Mouse (Mus musculus) limb, embryonic 10.5 days (tissue): Measurements from ENCODE around the gene Hid1. TPM values are rescaled to one million over a fixed set of nuclear protein-coding genes. Genes with fewer than 3 reads are reported as not detected.
"Not testable (repeated sequence)": the region's sequence is repeated elsewhere in the genome, so short reads cannot be mapped to it uniquely, and the experiment has no call there.

Source experiments
- DNase-seq: peaks from one replicate; pipeline ENCODE4 v3.0.0-alpha.2; 2017; ENCODE audit warnings: low spot score
- H3K27ac ChIP-seq: fragments of 300-500 bp; sonication (generic); 2 replicates; pipeline ENCODE4 v1.5.1; 2016; ENCODE audit warnings: mild to moderate bottlenecking
- H3K27me3 ChIP-seq: fragments of 300-500 bp; sonication (generic); 2 replicates; pipeline ENCODE4 v1.6.1; 2016; ENCODE audit warnings: low read depth, mild to moderate bottlenecking; ENCODE audit not compliant: poor library complexity, severe bottlenecking
- H3K36me3 ChIP-seq: fragments of 300-500 bp; sonication (generic); 2 replicates; pipeline ENCODE4 v1.6.1; 2016; ENCODE audit warnings: mild to moderate bottlenecking, moderate library complexity
- H3K4me1 ChIP-seq: fragments of 300-500 bp; sonication (generic); 2 replicates; pipeline ENCODE4 v1.6.1; 2016
- H3K4me3 ChIP-seq: fragments of 300-500 bp; sonication (generic); 2 replicates; pipeline ENCODE4 v1.5.1; 2016; ENCODE audit warnings: mild to moderate bottlenecking, moderate library complexity
- H3K9me3 ChIP-seq: fragments of 300-500 bp; sonication (generic); replicated peaks from 2 replicates; pipeline ENCODE4 v1.6.1; 2016; ENCODE audit warnings: mild to moderate bottlenecking
- WGBS: fragments of 180-500 bp; shearing (Covaris S2); methylation state at CpG from one replicate; pipeline ENCODE4 v1.1.7; 2016; 5-methylcytosine and 5-hydroxymethylcytosine counted together
- polyA plus RNA-seq: library from polyadenylated mRNA; unstranded; fragments of >200 nt; fragmentation: Nextera tagmentation; extraction: Ambion mirVana; gene quantifications from 2 replicates; pipeline ENCODE4 v1.2.1, GENCODE M21; 2016

The Hid1 gene
- polyA plus RNA-seq: 2.8 and 2.9 TPM in 2 replicates

DNA sequence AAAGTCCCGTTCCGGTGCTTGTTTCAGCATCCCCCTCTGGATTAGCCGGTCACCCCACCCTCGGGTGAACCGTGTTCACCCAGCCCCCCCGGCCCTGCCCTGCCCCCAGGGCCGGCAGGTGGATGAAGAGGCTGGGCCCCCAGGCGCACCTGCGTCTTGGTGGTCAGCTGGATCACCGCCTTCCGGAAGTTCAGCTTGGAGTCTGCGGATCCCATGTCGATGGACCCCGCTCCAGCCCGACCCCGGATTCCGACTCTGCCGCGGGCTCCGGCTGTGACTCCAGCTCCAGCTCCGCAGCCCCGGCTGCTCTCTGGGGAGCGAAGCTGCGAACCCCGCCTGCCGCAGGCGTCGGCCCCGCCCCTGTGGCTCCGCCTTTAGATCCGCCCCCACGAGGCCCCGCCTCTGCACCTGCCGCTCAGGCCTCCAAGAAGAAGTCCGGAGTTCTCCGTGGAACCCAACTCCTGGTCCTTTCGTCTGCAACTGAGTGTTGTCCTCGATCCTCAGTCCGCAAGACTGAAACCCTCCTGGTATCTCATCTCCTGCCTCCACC is at the start of gene Hid1:
Gene Hid1 (minus strand): TSS at position 362 of the 550 bp plus-strand sequence.
- peaks cover 91% of the 10 kb centered on the region for H3K27me3 ChIP-seq
- under 1% methylated on average over 39 of the region's 39 CpGs for WGBS
- no peak within 1 kb of the TSS for H3K27ac ChIP-seq

DNA sequence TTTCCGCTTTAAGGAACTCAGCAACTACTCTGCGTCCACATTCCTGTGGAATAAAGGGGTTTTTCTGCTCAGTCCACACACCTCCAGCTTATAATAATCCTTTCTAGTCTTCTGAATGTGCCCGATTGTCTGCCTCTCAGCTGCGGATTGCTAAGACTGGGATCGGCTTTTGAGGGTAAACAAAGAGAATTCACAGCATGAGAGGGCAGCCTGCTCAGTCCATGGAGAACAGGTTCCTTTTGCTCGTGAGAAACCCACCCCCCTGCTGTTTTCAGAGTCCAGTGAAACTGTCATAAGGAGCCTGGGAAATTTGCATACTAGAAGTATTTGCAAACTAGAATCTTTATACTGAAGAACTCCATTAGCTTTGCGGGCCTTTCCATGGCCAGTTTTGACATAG is 42.0 kb upstream of the Hid1 start:
- 90% methylated on average over 7 of the region's 7 CpGs for WGBS
- H3K4me3 ChIP-seq: no peak overlapping the region
- H3K27ac ChIP-seq: no peak overlapping the region
- H3K4me1 ChIP-seq: peaks cover 38% of the 10 kb centered on the region
- no peaks in the 10 kb centered on the region for H3K27me3 ChIP-seq
- DNase-seq: no peak
- H3K36me3 ChIP-seq: peaks cover 60% of the 10 kb centered on the region
- no peaks in the 10 kb centered on the region for H3K9me3 ChIP-seq

More for the DNA sequence above, at the start of gene Hid1:
- no peaks in the 10 kb centered on the region for H3K9me3 ChIP-seq
- H3K4me1 ChIP-seq: peaks cover 18% of the 10 kb centered on the region
- DNase-seq: peak; percentile 66
- H3K4me3 ChIP-seq: peak within 1 kb of the TSS; percentile 58
- no peaks in the 10 kb centered on the region for H3K36me3 ChIP-seq

DNA sequence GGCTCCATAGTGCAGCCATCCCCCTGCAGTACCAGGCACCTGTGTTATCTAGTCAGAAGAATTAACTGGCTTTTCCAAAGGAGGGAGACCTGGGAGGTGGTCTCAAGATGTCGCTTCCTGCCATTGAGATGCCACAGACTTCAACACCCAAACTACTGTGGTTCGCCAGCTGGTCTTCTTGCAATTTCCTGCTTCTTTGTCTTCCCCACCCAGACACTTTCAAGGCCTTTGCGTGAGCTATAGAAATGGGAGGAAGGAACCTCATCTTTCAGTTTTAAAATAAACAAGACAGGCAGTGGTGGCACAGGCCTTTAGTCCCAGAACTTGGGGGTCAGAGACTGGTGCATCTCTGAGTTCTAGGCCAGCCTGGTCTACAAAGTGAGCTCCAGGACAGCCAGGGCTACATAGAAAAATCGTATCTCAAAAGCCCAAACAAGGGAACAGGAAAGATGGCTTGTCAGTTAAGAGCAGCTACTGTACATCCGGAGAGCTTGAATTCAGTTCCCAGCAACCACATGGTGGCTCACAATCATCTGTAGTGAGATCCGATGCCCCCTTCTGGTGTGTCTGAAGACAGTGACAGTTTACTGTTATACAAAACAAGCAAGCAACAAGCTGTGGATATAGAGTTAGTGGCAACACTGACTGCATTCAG is 40.8 kb upstream of the Hid1 start:
- peaks cover 41% of the 10 kb centered on the region for H3K4me1 ChIP-seq
- no peaks in the 10 kb centered on the region for H3K27me3 ChIP-seq
- no peaks in the 10 kb centered on the region for H3K9me3 ChIP-seq
- 85% methylated on average over 6 of the region's 6 CpGs for WGBS
- H3K27ac ChIP-seq: no peak overlapping the region
- H3K4me3 ChIP-seq: no peak overlapping the region
- H3K36me3 ChIP-seq: peaks cover 60% of the 10 kb centered on the region
- DNase-seq: no peak

DNA sequence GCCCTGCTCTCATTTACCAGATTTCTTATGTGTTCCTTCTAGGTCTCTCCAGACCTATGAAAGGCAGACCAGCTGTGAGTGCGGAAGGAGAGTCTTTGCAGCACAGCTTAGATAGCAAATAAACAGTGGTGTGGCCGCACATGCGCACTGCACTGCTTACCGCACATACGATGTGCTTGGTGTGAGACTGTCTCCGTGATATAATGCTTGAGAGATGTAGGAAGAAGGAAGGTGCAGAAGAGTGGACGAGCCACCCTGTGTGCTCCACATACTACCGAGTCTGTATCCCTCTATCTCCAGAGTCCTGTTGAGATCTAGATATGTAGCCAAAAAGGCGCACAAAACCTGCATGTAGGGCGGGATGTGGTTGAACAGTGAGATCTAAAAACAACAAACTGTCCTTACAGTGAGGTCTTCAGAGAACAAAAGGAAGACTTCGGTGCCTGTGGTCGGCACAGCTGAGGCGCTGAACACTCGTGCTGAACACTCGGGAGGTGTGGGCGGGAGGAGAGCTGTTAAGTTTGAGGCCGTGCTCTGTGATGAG is 39.4 kb upstream of the Hid1 start:
- no peak for DNase-seq
- 96% methylated on average over 17 of the region's 17 CpGs for WGBS
- H3K4me1 ChIP-seq: peaks cover 38% of the 10 kb centered on the region
- H3K27ac ChIP-seq: no peak overlapping the region
- H3K4me3 ChIP-seq: no peak overlapping the region
- peaks cover 60% of the 10 kb centered on the region for H3K36me3 ChIP-seq
- no peaks in the 10 kb centered on the region for H3K27me3 ChIP-seq
- H3K9me3 ChIP-seq: no peaks in the 10 kb centered on the region

DNA sequence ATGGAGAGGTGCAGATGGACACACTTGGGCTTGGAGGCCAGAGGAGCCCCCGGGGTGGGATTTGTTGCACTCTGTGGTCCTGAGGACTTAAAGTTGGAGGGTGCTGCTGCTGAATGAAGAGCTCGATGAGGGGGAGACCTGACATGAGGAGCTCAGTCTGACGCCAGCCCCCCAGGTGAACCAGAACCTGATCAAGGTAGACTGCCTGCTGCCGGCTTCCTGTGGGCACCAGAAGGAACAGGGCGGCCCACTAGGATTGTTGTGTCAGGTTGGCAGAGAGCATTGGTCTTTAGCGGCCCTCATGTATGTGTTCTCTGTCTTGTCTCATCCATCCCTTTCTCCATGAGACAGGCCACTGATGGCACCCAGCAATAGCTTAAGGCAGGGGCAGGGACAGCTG is 38.2 kb upstream of the Hid1 start:
- no peaks in the 10 kb centered on the region for H3K27me3 ChIP-seq
- peaks cover 26% of the 10 kb centered on the region for H3K4me1 ChIP-seq
- peaks cover 53% of the 10 kb centered on the region for H3K36me3 ChIP-seq
- DNase-seq: no peak
- no peak overlapping the region for H3K4me3 ChIP-seq
- H3K27ac ChIP-seq: no peak overlapping the region
- no peaks in the 10 kb centered on the region for H3K9me3 ChIP-seq
- WGBS: 93% methylated on average over 6 of the region's 6 CpGs

DNA sequence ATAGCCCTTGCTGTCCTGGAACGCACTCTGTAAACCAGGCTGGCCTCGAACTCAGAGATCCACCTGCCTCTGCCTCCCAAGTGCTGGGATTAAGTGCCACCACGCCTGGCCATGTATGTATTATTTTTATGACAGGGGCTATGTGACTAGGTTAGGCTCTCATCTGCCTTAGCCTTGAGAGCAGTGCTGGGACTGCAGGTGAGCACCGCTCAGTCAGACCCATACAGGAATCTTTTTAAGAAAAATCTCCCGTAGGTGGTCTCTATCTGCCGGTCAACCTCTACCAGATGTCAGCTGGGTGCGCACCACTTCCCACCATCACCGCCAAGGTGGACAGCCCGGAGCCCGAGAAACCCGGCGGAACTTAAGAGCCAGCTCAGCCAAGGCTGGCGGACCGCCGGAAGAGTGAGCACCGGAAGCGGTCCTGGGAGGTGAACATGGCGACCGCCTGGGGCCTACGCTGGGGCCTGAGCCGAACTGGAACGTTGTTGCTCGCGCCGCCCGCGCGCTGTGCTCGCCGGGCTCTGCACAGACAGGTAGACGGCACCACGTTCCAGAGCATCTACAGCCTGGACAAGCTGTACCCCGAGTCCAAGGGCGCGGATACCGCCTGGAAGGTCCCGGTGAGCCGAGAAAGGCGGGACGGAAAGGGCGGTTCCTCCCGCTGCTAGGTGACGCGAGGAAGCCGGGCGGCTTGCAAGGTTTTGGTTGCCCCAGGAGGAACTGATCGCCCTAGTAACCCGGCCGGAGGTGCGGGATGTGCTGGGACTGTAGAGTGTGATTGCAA is 36.0 kb upstream of the Hid1 start, which contains the start of gene Mrpl58:
Gene Mrpl58 (plus strand): TSS at position 415 of the 787 bp plus-strand sequence.
- peak; percentile 92 for DNase-seq
- H3K4me3 ChIP-seq: peak within 1 kb of the TSS; percentile 90
- 4% methylated on average over 50 of the region's 50 CpGs for WGBS
- H3K4me1 ChIP-seq: peaks cover 21% of the 10 kb centered on the region
- peaks cover 31% of the 10 kb centered on the region for H3K36me3 ChIP-seq
- no peaks in the 10 kb centered on the region for H3K9me3 ChIP-seq
- H3K27ac ChIP-seq: peak within 1 kb of the TSS; percentile 97
- no peaks in the 10 kb centered on the region for H3K27me3 ChIP-seq

DNA sequence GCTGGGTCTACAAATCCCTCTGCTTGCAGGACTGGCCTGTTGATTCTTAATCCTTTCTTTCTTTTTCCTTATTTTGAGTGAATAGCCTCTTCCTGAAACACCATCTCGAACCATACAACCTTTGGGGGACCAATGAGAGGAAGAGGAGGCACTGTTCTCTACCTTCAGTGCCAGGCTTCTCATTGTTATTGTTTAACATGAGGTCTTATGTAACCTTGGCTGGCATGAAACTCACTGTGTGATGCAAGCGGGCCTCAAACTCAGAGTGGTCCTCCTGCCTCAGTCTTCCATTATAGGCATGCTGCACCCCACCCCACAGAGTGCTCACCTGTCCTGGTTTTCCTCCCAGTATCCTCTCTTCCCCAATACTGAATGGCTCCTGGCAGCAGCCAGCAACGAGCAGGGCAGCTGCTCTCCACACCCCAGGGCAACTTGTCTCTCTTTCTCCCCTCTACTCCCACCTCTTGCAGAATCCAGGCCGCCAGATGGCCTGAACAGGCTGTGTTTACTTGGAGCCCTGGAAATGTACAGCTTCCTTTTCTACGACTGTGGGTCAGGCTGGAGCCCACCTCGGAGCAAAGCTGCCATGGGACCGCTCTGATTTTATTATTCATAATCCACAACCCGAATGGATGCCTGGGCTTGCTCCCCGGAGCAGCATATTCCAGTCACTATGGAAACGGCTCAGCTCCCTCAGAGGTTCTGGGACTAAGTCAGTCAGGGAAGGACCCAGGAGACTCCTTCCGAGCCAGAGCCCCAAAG is 33.3 kb upstream of the Hid1 start:
- 63% methylated on average over 11 of the region's 11 CpGs for WGBS
- H3K4me1 ChIP-seq: peaks cover 21% of the 10 kb centered on the region
- H3K27me3 ChIP-seq: no peaks in the 10 kb centered on the region
- H3K9me3 ChIP-seq: no peaks in the 10 kb centered on the region
- no peak overlapping the region for H3K4me3 ChIP-seq
- H3K36me3 ChIP-seq: peaks cover 9% of the 10 kb centered on the region
- no peak for DNase-seq
- no peak overlapping the region for H3K27ac ChIP-seq

DNA sequence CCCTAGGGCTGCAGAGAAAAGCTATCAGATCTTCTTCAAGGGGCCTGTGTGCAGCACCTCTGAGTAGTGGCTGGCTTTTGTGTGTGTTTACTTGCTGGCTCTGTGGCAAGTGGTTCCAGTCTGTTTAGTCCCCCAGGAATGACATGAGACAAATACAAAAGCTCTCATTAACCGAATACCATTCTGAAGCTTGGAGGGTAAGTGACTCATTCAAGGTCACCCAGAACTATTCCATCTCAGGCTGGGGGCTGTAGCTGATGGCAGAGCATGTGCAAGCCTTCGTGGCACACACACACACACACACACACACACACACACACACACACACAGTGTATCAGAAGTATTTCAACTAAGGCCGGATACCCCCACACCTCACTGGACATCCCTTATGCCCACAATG is 32.6 kb upstream of the Hid1 start:
- 62% methylated on average over 3 of the region's 3 CpGs for WGBS
- DNase-seq: no peak
- no peaks in the 10 kb centered on the region for H3K9me3 ChIP-seq
- H3K27me3 ChIP-seq: no peaks in the 10 kb centered on the region
- H3K4me1 ChIP-seq: peaks cover 18% of the 10 kb centered on the region
- no peak overlapping the region for H3K27ac ChIP-seq
- H3K4me3 ChIP-seq: no peak overlapping the region
- H3K36me3 ChIP-seq: peaks cover 11% of the 10 kb centered on the region

DNA sequence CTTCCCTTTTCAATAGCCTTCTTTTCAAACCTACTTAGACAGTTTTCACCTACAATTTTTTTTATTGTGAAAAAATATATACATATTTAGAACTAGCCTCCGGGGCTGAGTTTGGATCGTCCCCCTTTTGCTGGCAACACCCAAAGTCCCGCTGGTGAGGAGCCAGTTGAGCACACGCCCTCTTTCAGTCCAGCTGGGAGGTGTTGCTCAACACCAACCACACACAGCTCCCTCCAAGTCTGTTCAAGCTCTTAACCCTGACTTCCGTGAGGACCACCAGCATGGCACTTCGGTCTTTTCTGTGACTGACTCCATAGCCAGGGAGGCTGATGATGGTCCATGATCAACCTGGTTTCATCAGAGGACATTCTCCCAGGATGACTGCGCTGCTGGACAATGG is 30.5 kb upstream of the Hid1 start:
- DNase-seq: no peak
- 81% methylated on average over 7 of the region's 7 CpGs for WGBS
- Histone ChIP-seq H3K27ac (no peak overlapping the region), H3K27me3 (peaks cover 13% of the 10 kb centered on the region), H3K9me3 (no peaks in the 10 kb centered on the region), H3K4me3 (no peak overlapping the region), H3K4me1 (peaks cover 10% of the 10 kb centered on the region), H3K36me3 (peaks cover 32% of the 10 kb centered on the region)

DNA sequence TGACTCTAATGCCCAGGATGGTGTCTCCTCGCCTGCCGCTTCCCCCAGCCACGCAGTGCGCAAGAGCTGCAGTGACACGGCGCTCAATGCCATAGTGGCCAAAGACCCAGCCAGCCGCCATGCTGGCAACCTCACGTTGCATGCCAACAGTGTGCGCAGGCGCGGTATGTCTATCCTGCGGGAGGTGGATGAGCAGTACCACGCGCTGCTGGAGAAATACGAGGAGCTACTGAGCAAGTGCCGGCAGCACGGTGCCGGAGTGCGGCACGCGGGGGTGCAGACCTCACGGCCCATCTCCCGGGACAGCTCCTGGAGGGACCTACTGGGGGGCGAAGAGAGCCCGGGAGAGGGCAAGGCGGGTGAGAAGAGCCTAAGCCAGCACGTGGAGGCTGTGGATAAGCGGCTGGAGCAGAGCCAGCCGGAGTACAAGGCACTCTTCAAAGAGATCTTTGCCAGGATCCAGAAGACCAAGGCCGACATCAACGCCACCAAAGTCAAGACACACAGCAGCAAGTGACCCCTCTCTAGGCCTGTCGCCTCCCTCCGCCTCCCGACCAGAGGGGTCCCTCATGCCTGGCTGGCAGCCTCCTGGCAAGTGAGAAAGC is 26.3 kb upstream of the Hid1 start:
- Histone ChIP-seq H3K9me3 (no peaks in the 10 kb centered on the region), H3K4me3 (peak overlapping the region; percentile 19)

DNA sequence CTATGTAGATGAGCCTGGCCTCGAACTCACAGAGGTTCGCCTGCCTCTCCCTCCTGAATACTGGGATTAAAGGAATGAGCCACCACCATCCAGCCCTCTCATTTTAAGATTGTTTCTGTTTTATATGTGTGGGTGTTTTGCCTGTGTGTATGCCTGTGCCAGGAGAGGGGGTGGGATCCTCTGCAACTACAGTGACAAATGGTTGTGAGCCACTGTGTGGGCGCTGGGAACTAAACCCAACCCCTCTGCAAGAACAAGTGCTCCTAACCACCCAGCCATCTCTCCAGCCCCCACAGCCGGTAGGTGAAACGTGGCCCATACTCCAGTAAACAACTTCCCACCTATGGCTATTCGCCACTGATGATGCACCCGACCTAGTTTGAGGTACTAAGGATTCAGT is 23.8 kb upstream of the Hid1 start:
- H3K4me1 ChIP-seq: peaks cover 8% of the 10 kb centered on the region
- DNase-seq: no peak
- WGBS: 93% methylated on average over 7 of the region's 7 CpGs
- no peak overlapping the region for H3K27ac ChIP-seq
- peaks cover 74% of the 10 kb centered on the region for H3K36me3 ChIP-seq
- no peak overlapping the region for H3K4me3 ChIP-seq
- H3K27me3 ChIP-seq: peaks cover 21% of the 10 kb centered on the region
- H3K9me3 ChIP-seq: no peaks in the 10 kb centered on the region

More for the DNA sequence above, 26.3 kb upstream of the Hid1 start:
- Histone ChIP-seq H3K27ac (no peak overlapping the region), H3K4me1 (peaks cover 8% of the 10 kb centered on the region), H3K36me3 (peaks cover 68% of the 10 kb centered on the region), H3K27me3 (peaks cover 21% of the 10 kb centered on the region)
- DNase-seq: peak; percentile 32
- 51% methylated on average over 34 of the region's 34 CpGs for WGBS

DNA sequence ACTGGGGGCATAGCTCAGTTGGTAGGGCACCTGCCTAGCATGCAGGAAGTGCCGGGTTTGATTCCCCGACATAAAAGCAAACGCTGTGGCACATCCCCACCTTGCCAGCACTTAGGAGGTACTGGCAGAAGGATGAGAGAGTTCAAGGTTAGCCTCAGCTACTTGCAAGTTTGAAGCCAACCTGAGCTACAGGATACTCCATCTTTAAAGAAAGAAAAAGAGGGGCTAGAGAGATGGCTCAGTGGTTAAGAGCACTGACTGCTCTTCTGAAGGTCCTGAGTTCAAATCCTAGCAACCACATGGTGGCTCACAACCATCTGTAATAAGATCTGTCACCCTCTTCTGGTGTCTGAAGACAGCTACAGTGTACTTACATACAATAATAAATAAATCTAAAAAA is 19.3 kb upstream of the Hid1 start:
- not testable (repeated sequence) for H3K27me3 ChIP-seq, H3K4me3 ChIP-seq, H3K9me3 ChIP-seq, DNase-seq, H3K27ac ChIP-seq
- Histone ChIP-seq H3K36me3 (peaks cover 33% of the 10 kb centered on the region), H3K4me1 (peaks cover 37% of the 10 kb centered on the region)
- WGBS: 89% methylated on average over 3 of the region's 3 CpGs
